Mouse (Mus musculus): Measurements from ENCODE around the gene Itga6.

Itga6 gene

DNA sequence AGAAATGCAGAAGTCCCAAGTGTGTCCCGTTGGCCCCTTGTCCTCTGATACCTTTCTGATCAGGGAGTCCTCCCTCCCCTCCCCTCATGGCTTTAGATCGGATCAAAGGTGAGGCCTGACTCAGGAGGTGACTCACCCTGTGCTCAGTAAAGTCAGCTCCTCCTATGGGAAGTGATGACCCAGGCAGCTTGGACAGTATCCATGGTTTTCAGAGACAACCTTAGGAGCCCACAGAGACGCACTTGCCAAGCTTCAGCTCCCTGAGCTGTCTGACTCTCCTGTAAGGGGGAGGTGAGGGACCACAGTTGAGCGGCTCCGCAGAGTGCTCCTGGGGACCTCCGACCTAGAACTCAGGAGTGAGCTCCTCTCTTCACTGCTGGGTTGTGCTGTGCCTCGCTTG is 56.3 kb downstream of the Itga6 start:
- no peak for DNase-seq (ENCODE audit: low spot score in 2 of 2)

DNA sequence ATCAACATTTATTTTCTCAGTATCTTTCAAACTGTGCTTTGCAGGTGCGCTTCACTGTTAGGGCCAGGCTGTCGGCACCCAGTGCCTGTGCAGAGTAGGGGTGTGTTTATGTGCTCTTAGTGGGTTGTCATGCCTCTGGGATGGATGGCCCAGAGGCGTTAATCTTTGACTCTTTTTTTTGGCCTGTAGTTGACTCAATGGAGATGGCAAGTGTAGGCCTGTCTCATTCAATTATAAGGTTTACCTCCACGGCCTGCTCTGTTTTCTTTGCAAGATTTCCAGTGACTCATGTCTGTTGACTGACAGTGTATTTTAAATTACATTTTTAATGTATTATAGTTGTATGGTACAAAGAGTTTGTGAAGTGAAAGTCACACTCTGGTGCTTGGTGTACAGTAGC is 56.7 kb downstream of the Itga6 start:
- no peak for DNase-seq (ENCODE audit: low spot score in 2 of 2)

DNA sequence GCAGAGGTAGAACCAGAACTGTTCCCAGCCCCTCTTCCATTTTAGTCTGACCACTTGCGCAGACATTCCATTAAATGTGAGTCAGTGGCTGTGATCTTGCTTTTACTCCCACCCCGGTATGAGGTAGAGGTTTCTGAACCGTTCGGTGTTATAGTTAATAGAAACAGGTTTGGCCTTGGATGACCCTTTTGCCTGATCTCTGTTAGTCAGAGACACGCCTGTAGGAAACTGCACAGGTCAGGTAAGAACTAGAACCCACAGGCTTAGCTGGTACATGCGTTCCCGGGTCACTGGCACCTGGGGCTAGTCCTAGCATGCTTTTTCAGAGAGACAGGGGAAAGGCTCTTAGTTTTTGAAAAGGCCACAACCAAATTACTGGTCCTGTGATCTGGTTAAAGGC is 59.7 kb downstream of the Itga6 start:
- DNase-seq (ENCODE audit: low spot score in 2 of 2): no peak

DNA sequence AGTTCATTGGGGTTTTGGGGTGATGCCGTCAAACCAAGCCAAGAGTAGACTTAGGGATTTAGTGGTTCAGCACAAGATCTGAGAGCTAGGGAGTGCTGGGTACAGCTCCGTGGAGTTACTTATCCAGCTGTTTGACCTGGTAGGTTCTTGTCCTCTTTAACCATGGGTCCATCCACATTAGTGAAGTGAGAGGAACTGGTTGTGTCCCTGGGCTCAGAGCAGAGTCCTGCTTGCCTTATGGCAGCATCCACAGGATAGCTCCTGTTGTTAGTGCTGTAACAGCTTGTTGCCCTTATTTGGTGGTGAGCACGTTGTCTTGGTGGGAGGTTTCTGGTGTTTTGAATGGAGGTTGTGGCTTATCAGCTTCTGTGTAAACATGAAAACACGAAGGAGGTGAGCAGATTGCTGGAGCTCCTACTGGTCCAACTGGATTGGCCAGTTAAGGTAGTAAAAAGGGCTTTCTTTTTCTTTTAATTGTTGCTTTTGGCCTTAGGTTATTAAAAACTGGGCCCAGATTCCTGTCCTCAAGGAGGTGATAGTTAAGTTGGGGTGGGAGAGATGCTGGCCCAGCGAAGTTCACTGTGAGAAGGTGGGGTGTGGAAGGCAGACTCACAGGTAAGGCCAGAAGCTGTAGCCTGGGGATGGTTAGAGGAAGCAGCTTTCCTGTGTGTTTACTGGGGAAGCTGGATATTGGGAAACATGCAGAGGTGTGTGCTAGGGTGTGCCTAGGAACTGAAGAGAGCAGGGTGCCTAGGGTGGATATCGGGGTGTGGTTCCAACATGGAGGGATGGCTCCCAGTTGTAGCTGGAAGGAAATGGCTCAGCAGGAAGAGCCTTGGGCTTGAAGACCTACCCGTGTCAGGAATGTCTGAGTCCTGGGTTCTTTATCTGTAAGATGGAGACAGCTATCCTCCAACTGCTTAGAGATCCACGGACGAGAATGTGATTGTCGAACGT is 60.5 kb downstream of the Itga6 start:
- DNase-seq (ENCODE audit: low spot score in 2 of 2): no peak

DNA sequence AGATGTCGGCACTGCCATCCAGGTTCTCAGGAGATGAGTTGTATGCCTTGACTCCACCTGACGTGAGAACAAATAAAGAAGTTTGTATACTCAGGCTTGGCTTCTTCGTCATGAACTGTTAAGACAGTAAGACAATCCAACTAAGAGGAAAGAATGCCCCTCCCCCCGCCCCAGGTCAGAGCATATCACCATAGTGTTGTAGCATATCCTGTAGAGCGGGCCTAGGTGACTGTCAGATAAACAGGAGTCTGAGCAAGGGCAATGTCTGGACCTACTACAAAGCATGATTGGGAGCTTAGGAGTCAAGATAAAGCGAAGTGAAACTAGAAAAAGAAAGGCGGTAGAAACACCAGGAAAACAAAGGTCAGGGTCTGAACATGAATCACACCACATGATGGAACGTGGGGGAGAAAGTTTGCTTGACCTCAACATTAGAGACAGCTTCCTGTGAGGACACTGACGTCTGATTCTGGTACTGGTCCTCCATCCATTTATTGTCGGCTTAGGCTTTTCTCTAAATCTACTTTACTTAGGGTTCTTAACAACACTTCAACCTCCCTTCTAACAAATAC is 64.0 kb downstream of the Itga6 start:
- no peak for DNase-seq (ENCODE audit: low spot score in 2 of 2)

DNA sequence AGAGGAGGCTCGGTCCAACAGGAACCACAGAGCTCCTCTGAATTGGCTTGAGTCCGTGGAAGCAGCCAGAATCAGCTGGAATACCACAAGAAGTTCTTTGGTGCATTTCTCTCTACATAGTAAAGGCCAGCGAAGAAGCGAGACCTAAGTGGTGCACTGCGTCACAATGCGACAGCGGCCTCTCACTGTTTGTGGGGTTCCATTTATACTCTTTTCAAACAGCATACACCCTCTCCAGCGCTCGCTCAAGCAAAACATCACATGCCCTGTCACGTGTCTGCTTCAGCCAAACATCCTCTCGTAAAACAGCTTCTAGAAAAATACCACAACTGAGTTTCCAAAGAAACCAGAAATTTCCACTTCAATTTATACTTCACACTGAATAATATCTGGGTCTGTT is 64.6 kb downstream of the Itga6 start:
- peak; percentile 25 to 34 for DNase-seq (ENCODE audit: low spot score in 2 of 2)

DNA sequence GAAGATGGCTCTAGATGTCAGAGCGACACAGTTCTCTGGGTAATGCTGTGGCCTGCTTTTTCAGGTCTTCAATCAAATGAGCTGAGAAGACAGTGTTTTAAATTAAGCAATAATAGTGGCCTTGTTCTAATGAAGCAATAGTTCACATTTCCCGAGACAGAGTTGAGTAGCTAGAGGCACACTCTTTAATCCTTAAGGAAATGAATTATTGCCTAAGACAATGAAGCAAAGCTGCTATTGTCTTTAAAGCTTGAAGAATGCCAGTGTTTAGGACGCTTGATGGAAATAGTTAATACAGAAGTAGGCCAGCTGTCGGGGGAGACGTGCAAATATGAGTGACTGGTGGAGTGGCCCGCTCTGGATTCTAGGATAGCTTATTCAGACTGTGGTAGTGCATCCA is 65.5 kb downstream of the Itga6 start:
- no peak for DNase-seq (ENCODE audit: low spot score in 2 of 2)

DNA sequence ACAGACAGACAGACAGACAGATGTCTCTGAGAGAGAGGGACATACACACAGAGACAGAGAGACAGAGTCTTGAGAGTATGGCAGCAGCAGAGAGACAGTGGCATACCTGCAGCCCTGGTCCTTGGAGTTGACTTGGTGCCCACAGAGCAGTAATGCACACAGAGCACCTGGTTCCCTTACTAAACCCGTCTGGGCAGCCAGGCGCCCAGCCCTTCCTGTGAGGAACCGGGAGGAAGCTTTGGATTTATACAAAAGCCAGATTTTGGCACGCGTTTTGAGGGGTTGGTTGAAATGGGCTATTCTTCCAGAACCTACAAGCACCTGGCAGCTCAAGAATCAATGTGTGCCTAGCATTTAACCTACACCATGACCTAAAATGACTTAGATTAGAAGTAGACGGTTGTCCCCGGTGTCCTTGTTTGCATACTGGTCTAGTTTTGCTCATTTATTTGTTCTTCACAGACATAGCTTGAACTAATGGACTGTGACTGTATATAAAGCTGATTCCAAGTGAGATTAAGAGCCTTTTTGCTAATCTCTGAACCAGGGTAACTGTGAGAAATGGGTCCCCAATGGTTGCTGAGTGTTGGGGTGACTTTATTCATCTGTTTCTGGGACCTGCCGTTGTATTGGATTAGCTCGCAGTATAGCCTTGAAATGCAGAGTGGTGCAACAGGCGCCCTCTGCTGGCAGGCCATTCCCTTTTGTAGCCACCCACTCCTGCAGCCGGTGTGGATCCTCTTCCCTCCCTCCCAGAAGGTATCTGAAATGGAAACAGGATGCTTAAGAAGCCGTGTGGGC is 67.0 kb downstream of the Itga6 start:
- DNase-seq (ENCODE audit: low spot score in 2 of 2): peak; percentile 70 to 73

DNA sequence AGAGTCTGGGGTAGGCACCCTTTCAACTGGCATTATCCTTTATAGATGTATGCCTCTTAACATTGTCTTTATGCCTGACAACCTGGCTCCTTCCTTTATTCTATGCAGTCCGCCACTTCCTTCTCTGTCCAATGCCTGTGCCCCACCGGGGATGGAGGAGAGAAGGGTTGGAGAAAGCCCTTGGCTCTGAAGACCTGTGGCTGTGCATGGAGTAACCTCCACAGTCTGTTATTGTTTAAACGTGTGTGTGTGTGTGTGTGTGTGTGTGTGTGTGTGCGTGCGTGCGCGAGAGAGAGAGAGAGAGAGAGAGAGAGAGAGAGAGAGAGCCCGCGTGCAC is 67.6 kb downstream of the Itga6 start:
- DNase-seq (ENCODE audit: low spot score in 2 of 2): no peak

DNA sequence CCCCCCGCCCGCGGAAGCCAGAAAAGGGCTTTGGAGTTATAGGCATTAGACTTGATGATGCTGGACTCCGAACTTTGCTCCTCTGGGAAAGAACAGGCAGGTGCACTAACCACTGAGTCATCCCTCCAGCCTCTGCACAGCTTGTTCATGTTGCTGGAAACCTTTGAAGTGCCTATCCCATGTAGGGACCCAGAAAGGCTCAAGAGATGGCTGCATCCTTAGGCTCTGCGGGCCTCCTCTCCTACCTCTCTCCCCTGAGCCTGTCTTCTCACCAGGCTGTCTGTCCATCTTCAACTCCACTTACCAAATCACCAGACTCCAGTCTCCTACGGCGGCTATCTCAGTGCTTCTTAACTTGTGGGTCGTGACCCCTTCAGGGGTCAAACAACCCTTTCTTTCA is 68.0 kb downstream of the Itga6 start:
- DNase-seq (ENCODE audit: low spot score in 2 of 2): no peak

DNA sequence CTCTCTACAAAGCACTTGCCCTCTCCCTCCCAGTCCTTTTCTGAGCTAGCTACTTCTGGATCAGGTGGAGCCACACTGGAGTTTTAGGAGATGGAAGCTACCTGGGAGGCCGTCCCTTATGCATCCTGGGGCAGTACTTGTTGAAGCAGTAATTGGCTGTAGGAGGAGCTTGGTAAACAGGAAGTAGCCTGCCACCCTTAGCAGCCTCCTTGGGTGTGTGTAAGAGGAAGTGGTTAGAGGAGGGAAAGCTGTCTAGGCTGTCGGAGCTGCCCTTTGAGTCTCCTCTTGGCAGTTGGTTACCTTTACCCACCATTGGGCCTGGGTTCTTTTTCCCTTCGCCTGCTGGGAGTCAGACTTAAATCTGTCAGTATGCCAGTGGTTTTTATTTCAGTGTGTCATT is 68.6 kb downstream of the Itga6 start:
- DNase-seq (ENCODE audit: low spot score in 2 of 2): peak; percentile 84 to 86

DNA sequence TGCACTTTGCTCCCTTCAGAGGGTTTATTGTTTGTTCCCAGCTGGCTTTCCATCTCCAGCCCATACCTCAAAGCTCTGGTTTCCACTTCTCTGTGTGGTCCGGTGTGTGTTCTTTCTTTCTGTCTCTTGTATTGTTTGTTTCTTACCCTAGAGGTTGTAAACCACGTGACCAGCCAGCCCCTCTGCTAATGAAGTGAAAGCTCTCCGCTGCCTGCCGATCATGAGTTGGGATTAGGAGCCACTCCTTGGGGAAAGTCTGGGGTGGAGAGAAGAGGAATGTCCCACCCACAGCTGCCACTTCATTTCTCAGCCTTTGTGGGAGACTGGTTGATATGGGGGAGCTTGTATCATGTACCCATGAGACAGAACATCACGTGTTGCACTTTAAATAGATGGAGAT is 69.9 kb downstream of the Itga6 start:
- no peak for DNase-seq (ENCODE audit: low spot score in 2 of 2)

DNA sequence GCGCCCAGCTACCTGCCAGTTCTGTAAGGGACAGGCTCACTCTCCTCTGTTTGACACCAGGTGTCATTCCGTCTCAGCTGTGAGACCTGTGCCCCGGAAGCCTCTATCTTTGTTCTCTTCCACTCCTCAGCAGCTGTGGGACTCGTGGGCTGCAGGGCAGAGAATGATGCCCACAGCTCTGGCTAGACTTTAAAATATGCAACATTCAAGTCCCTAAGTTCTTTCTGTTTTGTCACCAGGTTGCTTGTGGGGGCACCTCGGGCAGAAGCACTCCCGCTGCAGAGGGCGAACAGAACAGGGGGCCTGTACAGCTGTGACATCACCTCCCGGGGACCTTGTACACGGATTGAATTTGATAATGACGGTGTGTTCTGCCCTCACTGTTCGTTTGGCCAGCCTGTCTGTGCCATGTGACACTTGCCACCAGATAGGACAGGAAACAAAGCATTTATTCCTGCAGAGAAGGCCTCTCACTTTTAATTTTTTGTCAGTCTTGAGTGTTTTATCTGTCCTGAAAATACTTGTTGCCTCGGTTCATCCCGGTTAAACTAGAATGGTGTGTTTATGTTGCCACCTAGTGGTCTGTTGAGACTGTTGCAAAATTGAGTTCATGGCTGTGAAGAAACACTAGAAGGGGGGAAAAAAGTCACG is 71.1 kb downstream of the Itga6 start:
- DNase-seq (ENCODE audit: low spot score in 2 of 2): peak in 1 of 2 experiments; percentile 37

DNA sequence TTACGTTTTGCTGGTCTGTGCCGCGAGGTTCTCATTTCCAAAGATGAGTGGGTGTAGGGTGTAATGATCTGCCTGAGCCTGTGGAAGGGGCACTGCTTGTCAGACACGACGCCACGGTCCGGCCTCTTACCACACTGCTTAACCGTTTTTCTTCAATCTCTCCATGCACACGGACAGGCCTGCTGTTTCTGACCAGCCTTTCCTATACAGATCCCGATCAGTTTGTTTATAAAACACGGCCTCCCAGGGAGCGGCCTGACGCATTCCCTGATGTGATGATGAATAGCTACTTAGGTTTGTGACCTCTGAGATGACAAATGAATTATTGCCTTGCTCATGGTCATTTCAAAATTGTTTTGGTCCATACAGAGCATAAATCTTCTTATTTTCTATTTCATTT is 78.7 kb downstream of the Itga6 start:
- no peak for DNase-seq (ENCODE audit: low spot score in 2 of 2)

DNA sequence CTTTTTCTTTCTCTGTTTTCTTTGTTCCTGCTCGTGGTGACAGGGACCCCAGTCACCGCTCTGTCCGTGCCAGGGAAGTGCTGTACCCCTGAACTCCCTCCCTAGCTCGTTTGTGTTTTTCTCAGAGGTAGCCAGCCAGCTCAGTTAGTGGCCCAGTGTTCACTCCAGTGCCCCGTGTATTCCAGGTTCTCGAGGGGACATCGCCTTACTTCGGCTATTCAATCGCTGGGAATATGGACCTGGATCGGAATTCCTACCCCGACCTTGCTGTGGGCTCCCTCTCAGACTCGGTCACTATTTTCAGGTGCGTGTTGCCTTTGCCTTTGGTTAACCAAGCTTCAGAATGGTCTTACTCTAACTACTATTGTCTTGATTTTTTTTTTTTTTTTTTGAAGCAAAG is 82.3 kb downstream of the Itga6 start:
- DNase-seq (ENCODE audit: low spot score in 2 of 2): no peak

DNA sequence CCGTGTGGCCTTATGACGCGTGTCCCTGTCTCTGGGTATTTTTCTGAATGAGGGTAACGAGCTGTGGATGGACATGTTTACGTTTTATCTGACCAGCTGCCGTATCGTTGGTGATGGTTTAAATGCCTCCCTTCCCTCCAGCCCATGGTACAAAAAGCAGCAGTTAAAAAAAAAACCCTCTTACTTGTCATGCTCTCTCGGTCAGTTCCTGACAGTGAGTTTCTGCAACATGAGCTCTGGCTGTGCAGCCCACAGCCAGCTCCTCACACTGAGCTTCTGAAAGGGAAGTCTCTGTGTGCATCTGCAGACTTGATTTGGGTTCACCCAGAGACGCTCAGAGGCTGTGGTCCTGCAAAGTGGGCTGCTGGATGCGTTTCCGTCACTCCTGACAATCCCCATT is 83.5 kb downstream of the Itga6 start:
- no peak for DNase-seq (ENCODE audit: low spot score in 2 of 2)

DNA sequence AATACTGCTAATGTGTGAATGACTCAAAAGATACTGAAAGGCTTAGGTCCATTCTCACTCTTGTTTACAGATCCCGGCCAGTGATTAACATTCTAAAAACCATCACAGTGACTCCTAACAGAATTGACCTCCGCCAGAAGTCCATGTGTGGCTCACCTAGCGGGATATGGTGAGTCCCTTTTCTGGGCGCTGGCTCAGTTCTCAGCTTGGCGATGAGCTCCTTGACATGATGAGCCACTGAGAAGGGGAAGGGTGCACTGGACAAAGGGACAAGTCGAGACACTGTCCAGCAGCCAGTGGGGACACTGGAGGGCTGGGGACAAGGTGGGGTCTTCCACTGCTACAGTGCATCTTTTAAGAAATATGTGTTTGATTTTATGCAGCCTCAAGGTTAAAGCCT is 88.2 kb downstream of the Itga6 start:
- DNase-seq (ENCODE audit: low spot score in 2 of 2): no peak

DNA sequence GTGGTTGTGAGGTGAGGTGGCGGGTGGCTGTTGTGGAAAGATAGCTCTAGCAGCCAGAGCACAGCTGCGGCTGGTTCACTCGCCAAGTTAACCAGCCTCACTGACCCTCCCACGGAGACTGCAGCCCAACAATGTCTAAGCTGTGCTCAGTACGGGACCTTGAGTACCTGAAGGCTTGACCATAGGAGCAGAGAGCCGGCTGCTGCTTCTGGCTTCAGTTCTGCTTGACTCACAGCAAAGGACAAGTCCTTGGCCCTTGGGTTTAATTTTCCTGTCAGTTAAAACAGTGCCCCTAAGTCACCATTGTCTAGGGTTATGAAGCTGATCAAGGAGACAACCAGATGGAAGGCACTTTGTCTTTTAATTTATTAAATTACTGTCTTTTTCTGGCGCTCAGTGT is 89.0 kb downstream of the Itga6 start:
- no peak for DNase-seq (ENCODE audit: low spot score in 2 of 2)

DNA sequence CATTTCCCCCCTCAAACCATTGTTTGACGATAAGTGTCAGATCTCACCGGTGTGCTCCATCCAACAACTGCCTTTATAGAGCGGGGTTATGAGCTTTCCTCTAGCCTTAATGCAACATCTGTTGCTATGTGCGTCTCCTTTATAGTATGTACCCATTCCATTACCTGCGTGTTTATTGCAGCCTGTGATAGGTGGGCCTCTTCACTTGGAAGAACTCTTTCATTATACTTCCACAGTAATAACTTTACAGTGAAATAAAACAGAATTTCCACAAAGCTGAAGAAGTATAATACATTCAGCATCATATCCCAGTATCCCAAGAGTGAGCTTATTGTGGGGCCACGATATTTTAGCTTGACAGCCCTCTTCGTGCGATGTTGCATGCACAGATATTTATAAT is 90.1 kb downstream of the Itga6 start:
- no peak for DNase-seq (ENCODE audit: low spot score in 2 of 2)

DNA sequence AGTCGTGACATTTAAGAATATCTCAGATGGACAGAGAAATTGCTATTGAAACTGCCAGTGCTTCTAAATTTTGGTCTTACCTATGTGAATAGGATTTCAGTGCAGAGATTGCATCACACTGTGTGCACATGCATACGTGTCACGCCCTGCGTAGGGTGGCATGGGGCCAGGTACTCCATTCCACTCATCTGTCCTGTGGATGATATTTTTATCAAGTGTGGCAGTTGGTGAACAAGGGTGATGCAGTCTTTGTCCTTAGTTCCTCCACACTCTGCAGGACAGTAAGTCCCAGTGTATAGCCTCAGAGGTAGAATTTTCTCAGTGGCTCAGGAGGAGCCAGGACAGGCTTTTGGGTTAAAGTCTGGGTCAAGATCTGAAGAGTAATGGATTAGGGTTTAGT is 90.8 kb downstream of the Itga6 start:
- no peak for DNase-seq (ENCODE audit: low spot score in 2 of 2)

DNA sequence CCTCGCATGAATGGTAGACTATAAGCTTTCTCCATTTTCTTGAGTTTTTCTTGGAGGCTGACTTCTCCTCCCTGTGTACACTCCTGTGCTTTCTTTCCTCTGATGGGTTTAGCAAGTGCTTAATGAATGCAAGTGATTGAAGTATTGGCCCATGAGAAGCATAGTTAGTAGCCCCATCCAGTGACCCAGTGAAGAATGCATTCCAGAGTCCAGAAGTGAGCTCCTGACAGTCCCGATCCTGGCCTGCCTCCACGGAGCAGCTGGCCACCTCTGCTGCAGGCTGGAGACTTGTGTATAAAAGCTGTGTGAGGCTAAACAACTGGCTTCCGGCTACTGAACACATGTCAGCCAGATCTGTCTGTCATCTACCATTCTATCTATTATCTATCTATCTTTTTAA is 91.8 kb downstream of the Itga6 start:
- DNase-seq (ENCODE audit: low spot score in 2 of 2): no peak

DNA sequence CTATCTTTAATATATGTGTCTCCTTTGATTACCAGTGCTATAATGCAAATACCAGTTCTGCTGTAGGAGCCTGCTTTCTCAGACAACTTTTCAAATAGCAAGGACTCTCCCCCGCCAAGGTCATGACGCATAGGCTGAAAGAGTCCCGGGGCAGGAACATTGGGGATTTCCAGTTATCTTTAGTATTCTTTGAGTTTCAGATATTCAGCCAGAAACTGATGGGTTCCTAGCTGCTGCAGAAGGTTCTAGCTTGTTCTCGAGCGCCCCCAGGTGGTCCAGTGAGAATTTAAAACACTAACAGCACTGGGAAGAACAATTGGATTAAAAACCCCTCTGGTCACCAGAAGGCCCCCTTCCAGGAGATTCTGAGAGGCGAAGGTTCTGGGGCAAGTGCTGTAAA is 92.4 kb downstream of the Itga6 start:
- peak; percentile 22 to 55 for DNase-seq (ENCODE audit: low spot score in 2 of 2)
